Mouse (Mus musculus) small intestine, adult 2 months (tissue): ENCODE data around the gene H2-K1.

ENCODE experiments used
- CTCF ChIP-seq: fragments of 200-500 bp; IDR thresholded peaks from 2 replicates; pipeline ENCODE4 v1.5.1; 2012; ENCODE audit warnings: low read depth, mild to moderate bottlenecking, control low read depth, inconsistent platforms, low read length, moderate library complexity, mixed read lengths; ENCODE audit not compliant: insufficient replicate concordance, insufficient read length; ENCODE audit errors: extremely low read depth
- POLR2A ChIP-seq: fragments of 200-500 bp; IDR thresholded peaks from 2 replicates; pipeline ENCODE4 v1.6.1; 2012; ENCODE audit warnings: low read depth, mild to moderate bottlenecking, control low read depth, inconsistent platforms, low read length, moderate library complexity

DNA sequence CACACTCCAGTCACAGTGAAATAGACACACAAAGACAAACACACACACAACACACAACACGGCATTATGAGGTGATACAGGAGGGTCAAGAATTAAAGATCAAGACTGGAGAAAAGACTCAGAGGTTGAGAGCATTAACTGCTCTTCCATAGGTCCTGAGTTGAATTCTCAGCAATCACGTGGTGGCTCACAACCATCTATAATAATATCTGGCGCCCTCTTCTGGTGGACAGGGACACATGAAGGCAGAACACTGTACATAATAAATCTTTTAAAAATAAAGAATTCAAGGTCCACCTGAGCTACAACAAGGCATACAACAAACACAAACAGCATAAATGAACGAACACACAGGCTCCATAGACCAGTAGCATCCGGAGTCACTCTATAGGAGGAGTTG is 31.2 kb downstream of the H2-K1 start:
- TF ChIP-seq CTCF (no peak), POLR2A (no peak)
